Mouse (Mus musculus) bone marrow, adult 2 months (tissue): ENCODE data around the gene Sh2d1b1.

Source experiments
- CTCF ChIP-seq: fragments of 200-500 bp; IDR thresholded peaks from 2 replicates; pipeline ENCODE4 v1.5.1; 2011; ENCODE audit warnings: low read length, control low read depth; ENCODE audit not compliant: control insufficient read depth, insufficient read depth
- POLR2A ChIP-seq: fragments of 200-500 bp; IDR thresholded peaks from 2 replicates; pipeline ENCODE4 v1.6.1; 2011; ENCODE audit warnings: low read depth, mild to moderate bottlenecking, control low read depth, low read length, borderline replicate concordance; ENCODE audit not compliant: control insufficient read depth

DNA sequence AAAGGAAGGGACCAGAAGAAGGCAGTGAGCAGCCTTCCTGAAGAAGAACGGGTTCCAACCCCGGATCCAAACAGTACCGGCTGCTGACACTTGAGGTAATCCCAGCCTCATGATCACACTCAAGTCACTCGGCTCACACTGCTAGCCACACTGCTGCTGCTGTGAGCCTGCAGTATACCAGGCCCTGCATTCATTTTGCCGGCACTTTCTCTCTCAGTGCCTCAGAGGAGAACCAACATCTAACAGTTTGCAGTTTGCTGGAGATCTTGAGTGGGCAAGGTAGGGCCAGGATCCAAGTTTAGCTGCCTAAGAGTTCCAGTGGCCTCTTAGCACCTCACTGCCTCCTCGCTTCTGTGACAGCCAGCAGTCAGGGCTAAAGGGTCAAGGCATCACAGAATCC lies 54.8 kb downstream of the Sh2d1b1 start:
- TF ChIP-seq CTCF: no peak
- TF ChIP-seq POLR2A: no peak
